Mouse (Mus musculus) regulatory T cell (primary cell): Measurements from ENCODE around the gene Cela3b.

Experiments used
- in situ Hi-C: fragments of 300-600 bp; cut with MboI, MseI; formaldehyde crosslinking; loops from one replicate; pipeline ENCODE4 v1.15.1; 2025; ENCODE audit warnings: high pct_unique_total_duplicates

Gene Cela3b

DNA sequence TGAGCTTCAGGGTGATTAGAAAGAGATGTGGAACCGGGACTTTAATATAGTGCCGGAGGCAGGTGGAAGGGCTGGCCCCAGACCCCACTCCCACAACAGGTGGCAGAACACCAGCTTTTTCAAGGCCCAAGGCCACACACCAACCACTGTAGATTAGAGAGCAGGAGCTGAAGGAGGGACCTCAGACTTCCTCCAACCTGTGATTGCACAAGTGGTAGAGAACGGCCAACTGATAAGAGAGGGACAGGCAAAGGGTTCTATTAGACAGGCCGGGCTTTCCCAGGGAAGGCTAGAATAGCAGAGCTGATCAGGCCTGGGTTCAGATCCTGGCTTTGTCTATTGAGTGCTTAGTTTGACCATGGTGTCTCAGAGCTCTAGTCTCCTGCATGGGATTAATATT, at the start of gene Cela3b:
Cela3b (minus strand) TSS at position 39 of the 400 bp plus-strand sequence.
- in situ Hi-C loops = no loop called here

DNA sequence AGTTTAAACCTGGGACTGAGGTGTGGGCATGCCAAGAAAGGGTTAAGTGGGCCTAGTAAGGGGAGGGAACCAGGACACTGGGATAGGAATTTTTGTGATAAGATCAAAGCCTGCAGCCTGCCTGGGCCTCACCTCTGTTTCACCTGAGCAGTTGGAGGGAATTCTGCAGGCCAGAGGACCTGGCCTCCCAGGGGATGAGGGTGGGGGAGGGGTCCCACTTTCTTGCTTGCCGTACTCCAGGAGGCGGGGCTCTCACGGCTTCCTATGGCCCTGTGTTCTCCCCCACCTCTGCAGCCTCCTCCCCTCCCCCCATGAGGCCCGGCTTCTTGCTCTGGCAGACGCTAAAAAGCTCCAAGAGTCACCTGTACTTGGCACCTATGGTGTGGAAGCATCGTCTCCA, 49.4 kb upstream of the Cela3b start:
- in situ Hi-C loops = no loop called here

DNA sequence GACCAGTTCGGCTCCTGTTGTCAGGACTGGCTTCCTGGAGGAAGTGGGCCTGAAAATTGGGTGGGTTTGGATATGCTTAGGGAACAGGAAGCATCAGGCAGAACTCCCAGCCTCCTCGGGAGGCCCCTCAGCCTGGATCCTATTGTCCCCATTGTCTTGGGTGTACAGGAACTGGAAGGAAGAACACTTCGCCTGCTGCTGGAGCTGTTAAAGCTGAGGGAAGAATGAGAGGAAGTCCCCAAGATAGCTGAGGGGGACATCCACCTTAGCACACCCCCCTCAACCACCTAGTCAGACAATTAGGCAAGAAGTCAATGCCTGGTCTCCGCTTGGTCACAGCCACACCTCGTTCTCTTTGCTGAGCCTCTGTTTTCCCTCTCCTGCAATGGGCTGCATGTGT, 48.0 kb upstream of the Cela3b start:
- in situ Hi-C loops = no loop called here

DNA sequence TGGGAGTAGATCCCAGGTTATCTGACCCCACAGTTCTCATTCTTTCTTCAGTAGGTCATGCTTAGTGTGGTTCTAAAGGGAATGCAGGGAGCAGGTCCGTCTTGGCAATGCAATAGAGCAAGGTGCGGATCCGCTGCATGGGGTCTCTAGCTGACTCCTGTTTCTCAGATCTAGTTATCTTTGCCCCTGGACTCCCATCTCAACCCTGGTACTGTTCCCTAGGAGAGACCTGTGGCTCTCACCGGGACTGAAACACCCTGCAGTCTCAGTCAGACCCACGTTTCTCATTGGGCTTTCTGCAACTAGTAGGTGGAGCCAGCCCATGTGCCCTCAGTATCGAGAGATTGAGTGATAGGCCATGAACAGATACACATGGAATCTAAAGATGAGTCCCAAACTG, 47.3 kb upstream of the Cela3b start:
- in situ Hi-C loops = no loop called here

DNA sequence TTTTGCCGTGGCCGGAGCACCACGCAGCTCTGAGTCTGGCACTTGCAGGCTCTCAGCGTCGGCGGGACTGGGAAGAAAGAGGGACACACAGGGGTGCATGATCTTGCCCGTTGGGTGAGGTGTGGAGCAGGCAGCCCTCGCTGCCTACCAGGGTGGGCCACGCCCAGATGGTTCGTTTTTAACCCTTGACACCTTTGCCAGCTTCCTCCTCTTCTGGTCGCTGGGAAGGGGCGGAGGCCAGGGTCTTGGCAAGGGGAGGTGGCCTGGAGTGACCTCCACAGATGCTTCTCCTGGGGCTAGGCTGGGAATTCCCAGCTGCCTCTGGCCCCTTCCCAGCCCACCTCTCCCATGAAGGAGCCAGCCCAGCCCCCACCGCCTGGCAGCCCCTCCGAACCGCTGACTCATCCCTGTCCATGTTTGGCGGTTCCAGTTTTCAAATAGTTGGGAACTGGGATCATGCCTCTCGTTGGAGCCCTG, 46.5 kb upstream of the Cela3b start:
- in situ Hi-C loops = no loop called here

DNA sequence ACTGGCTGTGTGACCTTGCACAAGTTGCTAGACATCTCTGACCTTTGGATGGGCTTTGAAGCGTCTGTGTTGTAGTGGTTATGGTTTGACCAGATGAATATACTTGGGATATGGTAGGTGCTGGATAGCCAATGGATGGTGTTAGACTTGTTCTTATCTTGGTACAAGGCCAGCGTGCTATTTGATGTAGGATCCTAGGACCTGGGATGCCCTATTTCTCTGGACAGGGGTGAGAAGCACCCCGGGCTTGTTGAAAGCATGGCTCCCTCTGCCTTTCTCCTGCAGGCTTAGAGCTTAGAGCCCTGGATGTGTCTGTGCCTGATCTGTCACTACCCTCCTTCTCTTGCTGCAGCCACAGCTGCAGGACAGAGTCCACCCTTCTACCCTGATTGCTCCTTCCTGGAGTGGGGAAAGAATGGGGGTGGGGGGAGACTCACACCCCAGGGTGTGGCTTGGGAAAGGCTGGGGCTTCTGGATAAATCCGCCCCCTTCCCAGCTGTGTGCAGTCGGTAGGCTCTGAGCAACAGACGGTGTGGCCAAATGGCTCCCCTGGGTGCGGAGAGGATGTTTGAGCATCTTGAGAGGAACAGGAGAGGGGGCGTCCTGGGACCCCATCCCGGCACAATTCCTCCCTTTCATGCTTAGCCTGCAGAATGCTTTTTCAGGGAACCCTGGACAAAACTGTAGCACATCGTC, 45.9 kb upstream of the Cela3b start:
- in situ Hi-C loops = no loop called here

DNA sequence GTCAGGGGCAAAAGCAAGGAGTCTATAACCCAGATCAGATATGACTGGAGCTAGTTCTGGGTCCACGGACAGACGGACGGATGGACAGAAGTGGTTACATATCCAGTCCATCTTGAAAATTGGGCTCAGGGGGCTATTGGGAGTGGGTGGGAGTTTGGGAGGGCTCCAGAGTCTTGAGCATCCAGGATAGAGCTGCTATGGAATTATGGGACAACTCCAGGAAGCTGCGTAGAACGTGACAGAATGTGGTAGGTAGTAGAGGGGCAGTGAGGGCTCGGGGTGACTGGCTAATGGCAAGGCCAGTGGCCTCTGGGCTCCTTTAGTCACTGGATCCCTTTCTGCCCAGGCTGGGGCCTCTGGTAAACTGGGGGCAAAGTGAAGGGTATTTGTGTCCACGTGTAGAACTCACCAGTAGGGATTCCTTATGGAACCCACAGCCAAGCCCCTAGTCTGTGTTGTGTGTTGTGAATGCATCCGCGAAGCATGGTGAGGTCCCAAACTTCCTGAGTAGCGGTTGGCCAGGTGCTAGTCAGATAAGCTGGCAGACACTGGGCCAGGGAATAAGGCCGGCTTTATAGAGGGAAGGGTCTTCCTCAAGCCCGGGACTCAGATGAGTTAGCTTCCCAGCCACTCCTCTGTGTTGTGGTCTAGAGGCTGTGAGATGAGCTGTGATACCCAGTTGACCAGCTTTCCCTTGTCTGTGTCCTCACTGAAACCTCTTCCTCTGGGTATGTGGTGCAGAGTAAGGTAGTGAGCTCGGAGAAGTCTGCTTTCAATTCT, 45.1 kb upstream of the Cela3b start:
- in situ Hi-C loops = no loop called here

DNA sequence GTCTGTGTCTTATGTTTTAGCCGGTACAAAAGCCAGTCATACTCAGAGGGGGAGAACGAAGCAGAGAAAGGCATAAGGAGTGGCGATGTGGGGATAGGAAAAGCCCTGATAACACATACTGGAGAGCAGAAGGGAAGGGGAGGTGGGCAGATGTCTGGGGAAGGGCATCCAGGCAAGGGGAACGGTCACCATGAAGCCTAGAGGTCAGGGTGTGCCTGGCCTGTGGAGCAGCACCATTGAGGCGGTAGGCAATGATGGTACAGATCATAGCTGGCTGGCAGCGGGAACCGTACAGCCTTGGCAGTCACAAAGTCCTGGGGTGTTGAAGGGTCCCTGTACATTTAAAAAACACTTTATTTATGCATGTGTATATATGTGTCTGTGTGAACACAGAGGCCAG, 44.4 kb upstream of the Cela3b start:
- in situ Hi-C loops = no loop called here

DNA sequence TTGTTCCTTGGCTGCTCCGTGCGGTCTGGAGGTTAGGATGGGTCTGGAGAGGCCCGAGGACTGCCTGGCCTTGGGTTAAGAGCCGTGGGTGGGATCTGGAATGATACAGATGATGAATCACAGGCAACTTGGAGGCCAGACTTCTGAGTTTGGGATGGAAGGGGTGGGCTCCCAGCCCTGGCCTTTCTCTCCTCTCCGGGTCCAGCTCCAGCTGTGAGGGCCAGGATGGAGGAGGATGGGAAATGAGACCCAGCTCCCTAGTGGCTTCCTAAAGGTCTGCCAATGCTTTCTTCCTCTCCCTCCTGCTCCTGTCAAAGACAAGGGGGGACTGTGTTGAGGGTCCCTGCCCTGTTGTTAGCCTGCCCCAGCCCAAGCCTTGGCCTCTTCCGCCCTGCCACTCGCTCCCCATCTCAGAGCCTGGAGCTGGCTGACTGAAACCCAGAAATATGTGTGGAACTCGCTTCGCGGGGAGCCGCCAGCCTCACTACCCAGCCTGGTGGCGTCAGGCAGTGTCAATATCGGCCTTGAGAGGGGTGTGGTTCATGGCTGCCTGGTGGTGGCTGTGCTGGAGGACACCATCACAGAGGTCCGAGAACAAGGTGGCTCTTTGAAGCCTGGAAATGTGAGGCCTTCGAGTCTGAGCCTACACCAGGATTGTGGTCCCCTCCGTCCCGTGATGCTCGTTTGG, 43.5 kb upstream of the Cela3b start:
- in situ Hi-C loops = no loop called here

DNA sequence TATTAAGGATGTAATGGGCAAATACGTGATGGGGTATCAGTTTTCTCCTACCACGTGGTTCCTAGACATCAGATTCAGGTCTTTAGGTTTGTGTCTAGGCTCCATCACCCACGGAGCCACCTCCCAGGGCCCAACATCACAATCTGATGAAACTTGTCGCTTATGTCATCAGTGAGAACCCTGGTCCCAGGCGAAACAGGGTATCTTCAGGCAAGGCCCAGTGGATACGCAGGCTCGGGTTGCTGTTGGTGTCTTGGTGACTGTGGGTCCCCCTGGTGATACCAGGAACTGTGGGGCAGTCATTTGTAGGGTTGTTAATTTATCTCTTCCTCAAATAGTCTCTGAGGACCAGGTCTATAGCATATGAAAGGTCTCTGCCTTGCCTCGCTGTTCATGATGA, 42.9 kb upstream of the Cela3b start:
- in situ Hi-C loops = no loop called here

DNA sequence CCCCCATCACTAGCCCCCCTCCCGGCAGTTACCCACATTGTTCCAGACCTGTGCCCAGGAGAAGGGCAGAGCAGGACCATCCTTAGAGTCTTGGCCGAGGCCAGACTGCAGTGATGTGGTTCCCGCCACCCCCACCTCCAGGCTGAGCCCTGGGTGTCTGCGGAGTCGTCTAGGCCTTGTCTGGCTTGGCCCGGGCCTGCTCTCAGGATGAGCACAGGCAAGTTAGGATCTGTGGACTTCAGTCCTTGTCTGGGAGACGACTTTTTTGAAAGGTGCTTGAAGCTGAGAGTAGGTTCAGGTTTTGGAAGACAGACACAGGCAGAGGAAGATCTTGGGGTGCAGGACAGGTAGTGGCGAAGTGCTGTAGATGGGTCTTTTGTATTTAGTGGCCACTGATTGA, 41.0 kb upstream of the Cela3b start:
- in situ Hi-C loops = no loop called here

DNA sequence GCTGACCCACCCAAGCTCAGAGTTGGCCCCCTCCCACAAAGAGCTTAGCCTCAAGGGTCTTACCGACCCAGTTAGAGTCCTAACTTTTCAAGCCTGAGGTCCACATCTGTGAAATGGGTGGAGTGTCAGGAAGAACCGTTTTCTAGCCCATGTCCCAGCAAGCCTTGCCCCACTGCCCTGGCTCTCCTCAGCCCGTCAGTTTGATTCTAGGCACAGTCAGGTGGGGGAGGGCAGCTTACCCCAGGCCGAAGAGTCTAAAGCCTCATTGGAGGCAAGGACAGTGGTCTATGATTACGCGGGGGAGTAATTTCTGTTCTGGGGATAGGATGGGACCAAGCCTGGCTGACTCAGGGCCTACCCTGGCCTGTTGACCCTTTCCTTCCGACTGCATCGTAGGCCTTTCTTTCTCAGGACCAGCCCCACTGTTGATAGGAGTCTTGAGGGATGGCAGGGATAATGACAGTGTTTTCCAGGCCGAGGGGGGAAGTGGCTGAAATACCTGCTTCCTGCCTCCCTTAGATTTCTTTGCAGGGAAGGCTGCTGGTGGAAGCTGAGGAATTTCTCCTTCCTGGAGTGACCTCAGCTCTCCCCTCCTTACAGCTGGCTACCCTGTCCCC, 40.5 kb upstream of the Cela3b start:
- in situ Hi-C loops = no loop called here

DNA sequence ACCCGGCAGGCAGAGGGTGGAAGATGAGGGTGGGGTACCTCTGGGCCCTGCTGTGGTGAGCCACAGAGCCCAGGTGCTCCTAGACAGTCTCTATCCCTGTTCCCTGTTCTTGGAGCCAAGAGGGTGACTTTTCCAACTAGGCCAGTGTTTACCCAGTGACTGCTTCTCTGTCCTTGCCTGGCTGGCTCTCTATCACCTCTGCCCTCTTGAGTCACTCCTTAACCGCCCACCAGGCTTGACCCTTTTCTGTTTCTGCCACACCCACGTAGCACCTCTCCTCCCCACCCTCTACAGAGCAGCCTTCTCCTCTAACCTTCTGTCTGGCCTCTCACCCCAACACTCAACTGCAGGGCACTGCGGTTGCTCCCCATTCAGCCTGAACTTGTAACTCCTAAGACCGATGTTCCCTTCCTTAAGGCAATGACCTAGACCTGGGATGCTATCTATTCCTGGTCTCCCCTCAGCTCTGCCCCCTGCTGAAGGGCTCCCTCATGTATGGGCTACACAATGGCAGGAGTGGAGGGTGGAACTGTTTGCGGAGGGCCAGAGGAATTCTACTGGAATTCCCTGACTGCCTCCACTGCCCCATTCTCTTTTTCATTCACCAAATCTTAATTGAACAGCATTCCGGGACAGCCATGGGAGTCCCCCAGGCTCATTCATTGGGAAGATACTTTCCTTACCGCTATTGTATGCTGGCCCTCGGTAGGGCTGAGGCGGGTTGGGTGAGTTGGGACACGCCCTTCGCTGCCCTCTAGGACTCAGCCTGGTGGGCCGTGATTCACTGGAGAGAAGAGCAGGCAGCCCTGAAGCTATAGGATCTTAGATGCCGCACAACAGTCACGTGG, 39.7 kb upstream of the Cela3b start:
- in situ Hi-C loops = no loop called here

DNA sequence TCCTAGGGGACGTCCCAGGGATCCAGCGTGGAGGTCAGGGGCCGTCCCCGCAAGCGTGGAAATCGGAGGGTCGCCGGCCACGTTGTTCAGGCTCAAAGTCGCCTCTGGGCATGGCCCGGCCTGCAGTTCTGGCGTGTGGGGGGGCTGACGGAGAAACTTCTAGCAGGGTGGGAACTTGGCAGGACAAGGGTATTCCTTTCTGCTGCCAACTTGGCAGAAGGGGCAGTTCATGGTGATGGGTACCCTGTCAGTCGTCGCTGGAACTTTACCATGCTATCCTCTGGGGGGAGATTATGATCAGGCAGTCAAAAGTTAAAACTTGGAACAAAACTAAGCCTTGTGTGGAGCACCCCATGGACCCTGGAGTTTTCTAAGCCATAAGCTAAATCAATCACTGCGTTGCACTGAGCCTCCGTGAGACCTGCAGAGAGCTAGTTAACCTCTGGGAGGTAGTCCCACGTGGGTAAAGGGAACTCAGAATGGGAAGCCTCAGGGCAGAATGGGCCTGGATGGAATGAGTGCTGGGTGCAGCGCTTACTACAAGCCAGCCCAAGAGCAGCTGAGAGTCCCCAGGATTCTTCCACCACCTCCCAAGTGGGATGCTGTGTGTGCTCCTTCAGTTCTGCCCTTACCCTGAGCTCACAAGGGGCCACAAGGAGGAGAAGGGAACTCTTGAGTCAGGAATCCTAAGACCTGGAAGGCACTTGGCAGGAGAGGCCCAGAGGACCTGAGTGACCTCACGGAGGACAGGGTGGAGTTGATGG, 38.9 kb upstream of the Cela3b start:
- in situ Hi-C loops = no loop called here

DNA sequence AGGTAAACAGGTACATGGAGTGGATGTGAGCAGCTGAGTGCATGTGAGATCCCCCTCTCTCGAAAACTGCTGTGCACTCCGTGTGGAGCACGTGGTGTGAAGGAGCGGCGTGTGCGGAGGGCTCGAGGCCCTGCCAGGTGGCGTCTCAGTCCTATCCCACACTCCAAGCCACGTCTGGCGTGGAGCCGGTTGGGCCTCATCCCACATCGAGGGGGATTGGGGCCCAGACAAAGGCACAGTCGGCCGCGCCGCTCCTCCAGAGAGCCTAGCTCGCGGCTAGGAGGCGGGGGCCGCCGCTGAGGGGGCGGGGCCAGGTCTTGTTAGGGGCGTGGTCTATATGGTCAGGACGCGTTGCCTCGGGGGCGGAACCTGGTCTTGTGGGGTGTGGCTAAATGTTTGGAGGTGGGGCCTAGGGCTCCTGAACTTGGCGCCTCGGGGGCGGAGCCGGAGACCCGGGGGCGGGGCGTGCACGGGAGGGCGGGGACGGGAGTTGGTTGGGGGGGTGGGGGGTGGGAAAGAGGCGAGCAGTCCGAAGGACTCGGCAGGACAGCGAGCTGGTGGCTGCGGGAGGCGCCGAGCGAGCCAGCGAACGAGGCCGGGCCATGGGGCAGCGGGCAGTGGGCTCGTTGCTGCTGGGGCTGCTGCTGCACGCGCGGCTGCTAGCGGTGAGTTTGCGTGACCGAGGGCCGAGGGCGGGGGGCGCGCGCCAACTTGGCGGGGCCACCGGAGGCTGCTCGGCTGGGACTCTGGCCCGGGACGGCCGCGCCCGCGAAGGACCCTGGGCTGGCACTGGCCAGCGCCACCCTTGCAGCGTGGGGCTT, 38.1 kb upstream of the Cela3b start, which contains the start of gene Hspg2:
Hspg2 (plus strand) TSS at position 510 of the 821 bp plus-strand sequence.
- in situ Hi-C loops = no loop called here

DNA sequence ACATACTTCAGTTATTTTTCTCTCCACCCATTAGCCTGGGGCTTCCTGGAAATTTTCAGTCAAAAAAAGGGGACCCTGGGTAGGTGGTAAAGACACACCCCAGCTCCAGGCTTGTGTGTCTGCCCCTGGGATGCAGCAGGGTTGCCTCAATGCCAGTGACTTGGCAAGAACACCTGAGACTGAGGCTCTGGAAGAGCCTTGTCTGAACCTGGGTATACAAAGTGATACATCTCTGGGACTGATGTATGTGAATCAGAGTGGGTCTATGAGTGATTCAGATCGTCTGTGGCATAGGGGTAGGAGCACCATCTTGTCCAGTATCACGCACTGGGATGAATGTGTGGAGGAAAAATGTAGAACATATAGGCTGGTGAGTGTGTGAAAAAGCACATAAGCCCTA, 37.2 kb upstream of the Cela3b start:
- in situ Hi-C loops = no loop called here

DNA sequence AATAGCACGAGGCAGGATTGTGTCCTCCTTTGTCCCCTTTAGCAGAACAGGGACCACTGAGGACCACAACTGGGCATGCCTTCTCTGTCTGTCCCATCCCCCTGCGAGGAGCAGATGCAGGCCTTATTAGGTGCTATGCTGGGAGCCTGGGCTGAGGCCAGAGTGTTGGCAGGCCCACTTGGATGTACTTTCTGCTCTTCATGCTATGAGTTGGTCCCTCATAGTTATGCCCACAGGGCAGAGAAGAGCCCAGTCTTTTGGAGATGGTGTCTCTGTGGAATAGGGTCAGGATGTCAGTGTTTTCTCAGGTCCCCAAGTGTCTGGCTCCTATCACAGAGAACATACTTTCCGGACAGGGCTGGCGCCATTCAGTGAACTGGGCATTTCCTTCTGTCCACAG, 36.7 kb upstream of the Cela3b start:
- in situ Hi-C loops = no loop called here

DNA sequence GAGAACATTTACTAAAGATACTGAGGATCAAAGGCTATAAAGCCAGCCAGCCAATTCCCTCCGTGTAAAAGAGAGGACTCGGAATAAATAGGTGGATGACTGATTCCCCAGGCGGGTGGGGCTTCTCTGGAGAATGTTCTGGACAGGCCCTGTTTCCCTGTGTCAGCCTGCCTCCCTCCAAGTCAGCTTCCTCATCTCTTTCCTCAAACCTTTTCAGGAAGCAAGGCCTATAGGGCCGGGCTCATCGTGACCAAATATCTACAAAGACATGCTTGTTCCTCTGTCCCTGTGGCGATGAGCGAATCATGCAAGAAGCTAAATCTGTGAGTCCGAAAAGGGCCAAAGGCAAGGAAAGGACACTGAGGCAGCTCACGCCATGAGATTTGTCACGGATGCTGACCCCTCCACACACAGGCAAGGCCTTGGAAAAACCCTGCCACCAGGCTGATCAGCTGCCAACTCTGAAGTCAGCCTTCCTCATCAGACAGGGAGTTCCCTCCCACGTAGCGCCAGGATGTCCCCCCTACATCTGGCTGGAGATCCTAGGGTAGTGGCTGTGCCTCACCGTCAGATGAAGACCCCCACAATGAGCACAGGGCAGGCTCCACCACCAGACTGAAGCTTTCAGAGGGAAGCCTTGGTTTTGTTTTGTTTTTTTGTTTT, 34.9 kb upstream of the Cela3b start:
- in situ Hi-C loops = no loop called here
